Mouse (Mus musculus): ENCODE results near the gene Gm15155.

DNA sequence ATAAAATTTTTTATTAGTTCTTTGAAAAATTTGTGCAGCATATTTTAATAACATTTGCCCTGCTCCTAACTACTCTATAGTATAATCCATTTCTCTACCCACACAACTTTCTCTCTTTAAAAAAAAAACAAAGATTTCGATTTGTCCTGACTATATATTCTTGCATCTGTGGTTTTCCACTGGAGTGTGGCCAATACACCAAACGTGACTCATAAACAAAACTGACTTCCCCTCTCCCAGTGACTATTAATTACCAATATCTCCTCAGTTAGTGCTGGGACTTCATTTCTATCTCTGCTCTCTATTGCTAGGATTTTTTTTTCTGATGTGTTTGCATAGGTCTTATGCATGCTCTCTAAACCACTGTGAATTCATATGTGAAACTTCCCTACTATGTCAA lies 531.2 kb downstream of the Gm15155 start:
- TF ChIP-seq POLR2A (IDR thresholded peaks at IDR 0.05; ENCODE audit: control insufficient read depth, extremely low read depth, insufficient read depth, low read length, poor library complexity) (no peak), CTCF (IDR thresholded peaks at IDR 0.05; ENCODE audit: borderline replicate concordance, control insufficient read depth, extremely low read depth, insufficient read depth, low read length, poor library complexity) (no peak)

All from thymus, adult 2 months (tissue).